Mouse (Mus musculus) layer of hippocampus, adult 8-10 months (tissue): Measurements from ENCODE around the gene Agbl3. TPM values are rescaled to one million over a fixed set of nuclear protein-coding genes. Genes with fewer than 3 reads are reported as not detected.
A peak's percentile ranks its signal among the peaks of the same experiment; 100 is the strongest.

ENCODE experiments used
- DNase-seq, 2 experiments: peaks; one replicate each; pipeline ENCODE4 v3.0.0; 2022; ENCODE audit warnings: low spot score in 2 of 2
- total RNA-seq, 4 experiments: library from RNA; stranded (reverse); gene quantifications; 2 replicates each; pipeline ENCODE4 v1.2.4; 2022

Agbl3 gene
- total RNA-seq, 4 experiments from 2014 or later = 13.7 to 14.7 (median 14.2) TPM

DNA sequence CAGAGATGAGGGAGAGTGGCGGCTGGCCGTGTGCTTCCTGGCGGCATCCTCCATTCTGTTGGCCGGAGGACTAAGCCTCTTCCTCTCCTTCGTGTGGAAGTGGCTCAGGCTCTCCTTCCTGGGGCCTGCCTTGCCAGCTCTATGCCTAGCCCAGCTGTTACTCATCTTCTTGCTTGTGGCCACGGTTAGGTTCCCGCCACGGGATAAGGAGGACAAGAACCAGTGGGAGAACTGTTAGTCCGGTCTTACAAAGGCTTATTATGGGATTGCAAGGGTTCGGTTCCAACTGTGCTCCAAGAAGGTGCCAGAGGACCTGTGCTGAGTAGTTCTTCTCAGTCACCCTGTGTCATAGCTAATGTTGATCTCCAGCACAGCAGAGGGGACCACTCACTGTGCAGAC lies 92.6 kb downstream of the Agbl3 start:
- no peak for DNase-seq

DNA sequence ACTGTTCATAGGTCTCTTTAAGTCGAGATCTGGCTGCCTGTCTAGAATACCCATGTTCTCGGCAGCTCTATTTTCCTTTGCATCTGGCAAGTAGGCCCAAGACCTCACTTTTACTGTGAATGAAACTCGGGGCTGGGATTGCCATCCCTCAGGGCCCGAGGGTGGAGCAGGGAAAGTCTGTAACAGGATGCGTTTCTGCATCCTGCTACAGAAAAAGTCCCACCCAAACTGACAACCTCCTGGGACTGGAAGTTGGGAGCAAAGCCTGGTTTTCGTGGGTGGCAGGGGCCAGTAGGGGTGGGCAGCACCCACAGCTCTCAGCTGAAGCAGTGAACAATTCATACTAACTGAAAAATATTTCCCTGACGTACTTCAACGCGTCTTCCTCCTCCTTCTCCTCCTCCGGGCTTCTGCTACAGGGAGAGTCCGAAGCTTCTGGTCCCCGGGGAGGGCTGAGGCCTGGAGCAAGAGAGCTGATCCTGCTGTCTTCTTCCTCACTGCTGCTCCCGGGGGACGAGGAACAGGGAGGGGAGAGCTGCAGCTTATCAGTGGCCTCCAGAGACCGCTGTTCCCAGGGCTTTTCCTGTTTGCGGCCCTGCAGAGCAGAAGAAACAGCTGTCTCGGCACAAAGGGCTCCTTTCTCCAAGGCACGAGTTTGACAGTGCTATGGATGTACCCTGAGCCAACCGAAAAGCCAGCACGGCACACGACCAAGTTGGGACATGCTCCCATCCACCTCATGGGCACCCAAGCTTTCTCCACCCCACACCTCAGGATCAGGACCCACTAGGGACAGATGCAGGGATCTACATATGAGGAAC lies 94.1 kb downstream of the Agbl3 start:
- DNase-seq = no peak

DNA sequence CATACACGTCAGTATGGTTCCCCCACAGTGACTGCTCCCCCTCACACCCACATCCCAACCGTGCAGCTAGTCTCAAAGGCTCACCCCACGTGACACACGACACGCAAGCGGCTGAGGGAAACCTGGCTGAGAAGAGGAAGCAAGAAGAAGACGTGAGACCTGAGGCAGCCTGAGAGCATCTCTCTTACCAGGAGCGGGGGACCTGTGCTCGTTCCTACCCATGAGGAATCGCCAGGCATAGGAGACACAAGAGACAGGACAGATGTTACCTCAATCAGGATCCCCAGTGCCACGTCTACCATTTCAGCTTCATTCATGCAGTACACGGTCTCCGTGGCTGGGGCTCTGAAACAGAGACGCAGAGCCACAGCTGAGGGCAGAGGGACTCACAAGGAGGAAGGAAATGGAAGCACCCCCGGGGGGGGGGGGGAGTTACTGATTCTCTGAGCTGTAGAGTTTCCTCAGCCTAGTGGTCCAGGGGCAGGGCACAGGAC lies 95.1 kb downstream of the Agbl3 start:
- no peak for DNase-seq

DNA sequence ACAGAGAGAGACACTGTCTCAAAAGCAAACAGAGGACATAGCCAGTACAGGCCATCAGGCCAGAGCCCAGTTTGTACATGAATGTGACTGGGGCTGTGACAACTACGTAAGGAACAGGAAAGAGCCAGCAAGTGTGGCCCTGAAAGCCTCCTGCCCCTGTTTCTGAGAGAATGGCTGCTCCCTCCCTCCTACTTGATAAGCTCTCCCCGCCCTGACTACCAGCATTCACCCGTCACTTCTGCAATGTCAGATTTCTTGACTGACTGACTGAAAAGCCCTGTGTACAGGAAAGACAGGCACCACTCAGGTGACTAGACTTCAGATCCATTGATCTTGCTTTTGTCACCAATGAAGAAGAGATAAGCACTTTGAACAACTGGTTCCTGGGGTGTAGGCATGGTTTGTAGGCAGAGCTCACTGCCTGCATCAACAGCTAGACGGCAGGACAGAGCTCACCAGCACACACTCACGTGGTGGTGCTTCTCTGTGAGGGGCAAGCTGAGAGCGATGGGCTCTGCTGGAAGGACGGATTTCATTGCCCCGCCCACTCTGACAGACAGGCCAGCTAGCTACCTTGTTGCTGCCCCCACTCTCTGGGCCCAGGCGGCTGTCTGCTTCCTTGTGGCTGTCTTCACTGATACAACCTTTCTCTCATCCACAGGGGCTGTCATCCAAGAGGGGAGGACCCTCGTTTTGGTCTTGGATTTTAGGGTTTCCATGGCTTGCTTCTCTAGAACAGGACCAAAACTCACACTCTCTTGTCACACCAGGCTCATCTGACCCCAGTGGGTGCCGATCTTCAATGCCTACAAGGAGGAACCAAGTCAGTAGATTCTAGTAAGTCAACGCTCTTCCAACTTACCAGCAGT lies 96.0 kb downstream of the Agbl3 start:
- DNase-seq = no peak

DNA sequence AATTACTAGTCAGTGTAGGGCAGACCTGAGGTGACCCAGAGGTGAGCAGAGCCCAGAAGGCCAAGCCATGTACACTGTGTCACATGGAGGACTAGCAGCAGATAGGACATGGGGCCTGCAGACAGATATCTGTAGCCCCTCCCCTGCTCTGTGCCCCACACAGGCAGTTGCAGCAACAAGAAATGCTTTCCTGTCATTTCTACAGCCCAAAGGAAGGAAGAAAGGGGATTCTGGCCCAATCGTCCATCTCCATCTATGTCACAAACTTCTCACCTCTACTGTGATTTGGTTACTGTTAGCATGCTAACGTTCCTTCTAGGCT lies 96.6 kb downstream of the Agbl3 start:
- no peak for DNase-seq

DNA sequence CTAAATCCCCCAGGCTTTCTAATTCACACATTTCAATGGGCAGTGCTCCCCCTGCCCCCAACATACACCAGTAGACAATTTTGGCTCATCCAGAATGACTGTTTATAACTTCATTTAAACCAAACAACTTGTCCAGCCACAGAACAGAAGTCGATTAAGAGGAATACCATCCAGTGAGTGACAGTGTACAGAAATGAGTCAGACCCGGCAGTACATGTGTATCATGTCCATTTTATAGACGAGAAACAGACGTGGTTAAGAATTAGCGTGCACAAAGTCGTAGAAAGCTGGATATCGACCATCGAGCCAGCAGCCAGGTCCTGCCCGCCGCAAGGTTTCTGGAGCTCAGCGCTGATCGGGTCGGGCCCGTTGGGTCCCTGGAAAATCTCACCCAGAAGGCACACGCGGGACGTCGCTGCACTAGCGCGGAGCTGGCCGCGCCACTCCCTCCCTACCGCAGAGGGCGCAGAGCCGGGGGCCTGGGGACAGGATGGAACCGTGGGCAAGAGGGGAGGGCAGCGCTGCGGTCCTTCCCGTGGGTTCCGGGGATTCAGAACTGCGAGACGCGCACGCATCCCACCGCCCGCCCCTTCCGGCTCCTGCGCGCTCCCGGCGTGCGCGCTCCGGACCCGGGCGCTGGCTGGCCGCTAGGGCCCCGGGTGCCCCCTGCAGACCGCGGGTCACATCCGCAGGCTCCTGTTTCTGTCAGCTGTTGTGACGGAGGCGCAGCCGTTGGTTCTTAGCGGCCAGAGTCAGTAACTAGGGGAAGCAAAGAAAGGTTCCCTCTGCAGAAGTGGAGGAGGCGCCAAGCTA lies 97.5 kb downstream of the Agbl3 start, which contains the start of gene Cyren:
TSS of gene Cyren (minus strand) at position 552 of the 813 bp plus-strand sequence.
- DNase-seq = peak; percentile 84 to 87

DNA sequence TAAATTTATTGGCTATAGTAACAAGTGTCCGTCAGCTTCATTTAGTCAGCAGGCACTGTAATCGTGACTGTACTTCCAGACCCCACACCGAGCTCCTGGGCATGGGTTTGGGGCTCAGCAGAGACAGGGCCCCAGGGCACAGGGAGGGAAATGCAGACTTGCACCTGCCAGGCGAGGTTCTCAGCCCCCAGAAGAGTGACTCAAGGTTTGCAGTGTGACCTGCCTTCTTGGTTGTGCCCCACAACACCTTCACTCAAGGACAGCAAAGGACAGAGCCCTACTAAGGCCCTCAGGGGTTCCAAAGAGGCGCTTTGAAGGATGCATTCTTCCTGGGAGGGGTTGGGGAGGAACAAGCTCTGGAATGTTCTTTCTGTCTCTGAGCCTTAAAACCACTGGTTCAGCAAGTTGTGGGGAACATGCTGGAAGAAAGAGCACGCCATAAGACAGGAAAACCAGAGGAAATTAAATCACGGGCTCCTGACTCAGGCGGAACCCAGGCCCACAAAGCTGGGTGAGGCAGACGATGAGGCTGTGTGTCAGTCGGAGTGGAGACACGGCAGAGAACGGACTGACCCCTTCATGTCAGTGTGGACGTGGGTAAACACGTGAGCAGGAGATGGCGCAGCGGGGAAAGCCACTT lies 99.0 kb downstream of the Agbl3 start:
- no peak for DNase-seq

DNA sequence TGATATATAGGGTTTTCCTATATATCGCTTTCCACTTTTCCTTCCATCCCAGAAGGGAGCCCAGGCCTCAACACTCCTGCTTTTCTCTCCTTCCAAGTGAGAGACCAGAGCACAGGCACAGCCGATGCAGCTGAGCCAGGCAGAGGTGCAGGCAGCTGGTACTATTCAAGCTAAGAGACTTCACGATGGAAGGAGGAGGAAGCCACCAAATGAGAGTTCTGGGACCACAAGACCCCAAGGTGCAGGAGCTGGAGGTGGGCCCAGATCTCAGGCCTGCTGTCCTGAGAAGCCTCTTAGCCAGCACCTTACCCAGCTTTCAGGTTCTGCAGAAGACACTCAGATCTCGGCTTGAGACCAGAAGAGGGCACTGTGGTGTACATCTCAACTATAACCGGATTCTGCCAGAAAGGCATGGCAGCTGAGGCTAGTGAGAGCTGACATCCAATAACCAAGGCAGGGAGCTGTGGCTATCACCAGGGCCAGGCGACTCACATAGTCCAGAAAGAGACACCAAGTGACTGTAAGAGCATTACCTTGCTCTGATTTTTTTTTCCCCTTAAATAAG lies 99.8 kb downstream of the Agbl3 start:
- peak in 1 of 2 experiments; percentile 66 for DNase-seq

DNA sequence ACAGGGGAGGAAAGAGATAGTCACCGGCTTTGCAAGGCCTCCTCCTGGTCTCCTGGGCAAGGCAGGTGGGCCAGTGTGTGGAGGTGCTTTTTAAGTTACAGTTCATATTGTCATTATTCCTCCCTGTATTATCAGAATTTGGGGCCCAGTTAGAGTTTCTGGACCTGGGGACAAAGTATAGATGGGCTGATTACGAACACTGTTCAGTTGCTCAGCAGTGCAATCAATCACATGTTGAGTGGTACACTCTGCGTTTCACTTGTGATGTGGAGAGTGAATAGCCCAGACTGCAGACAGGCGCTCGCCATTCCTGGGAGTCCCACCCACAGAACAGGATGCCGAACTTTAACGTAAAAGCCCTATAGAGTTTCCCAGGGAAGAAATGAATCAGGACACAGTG lies 104.5 kb downstream of the Agbl3 start:
- no peak for DNase-seq

DNA sequence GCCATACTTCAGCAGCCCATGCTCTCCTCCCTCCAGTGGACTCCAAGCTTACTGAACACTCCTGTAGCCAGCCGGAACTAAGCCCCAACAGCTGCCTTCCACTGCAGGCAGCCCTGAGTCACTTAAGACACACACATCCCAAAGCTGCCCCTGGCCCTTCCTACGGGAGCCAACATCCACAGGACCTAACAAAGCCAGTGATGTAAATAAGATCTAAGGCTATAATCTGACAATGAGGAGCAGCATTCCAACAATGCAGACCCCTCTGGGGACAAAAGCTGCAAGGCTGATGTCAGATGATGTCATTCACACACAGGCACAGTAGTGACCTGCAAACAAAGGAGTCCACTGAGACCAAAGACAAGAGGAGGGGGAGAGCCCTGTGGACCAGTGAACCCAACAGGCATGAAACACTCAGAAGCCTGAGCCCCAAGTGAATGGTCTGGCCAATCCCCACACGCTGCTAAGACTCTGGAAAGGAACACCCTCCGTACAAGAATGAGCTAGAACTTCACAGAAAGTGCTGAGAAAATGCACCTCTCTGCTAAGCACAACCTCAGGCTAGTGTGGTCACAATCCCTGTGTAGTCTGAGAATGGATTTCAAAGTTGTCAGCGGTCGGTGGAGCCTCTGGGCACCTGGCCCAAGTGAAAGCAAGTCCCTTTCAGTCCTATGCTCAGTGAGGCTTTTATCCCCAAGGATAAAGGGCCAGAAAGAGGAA lies 107.1 kb downstream of the Agbl3 start:
- DNase-seq = no peak

DNA sequence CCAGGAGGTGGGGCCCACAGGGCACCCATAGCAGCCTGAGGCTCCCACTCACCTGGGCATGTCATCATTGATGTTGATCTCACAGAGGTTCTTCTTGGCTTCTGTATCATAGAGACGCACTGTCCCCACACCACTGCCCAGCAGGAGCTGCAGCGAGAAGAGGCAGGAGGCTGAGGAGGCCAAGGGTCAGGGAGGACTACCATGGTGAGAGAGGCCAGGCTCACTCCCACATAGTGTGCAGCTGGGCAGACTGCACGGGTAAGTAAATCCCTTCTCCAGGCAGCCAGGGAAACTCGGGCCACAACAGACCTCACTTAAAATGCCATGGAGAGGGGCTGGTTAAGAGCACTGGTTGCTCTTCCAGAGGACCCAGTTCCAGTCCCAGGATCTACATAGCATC lies 109.0 kb downstream of the Agbl3 start:
- no peak for DNase-seq

DNA sequence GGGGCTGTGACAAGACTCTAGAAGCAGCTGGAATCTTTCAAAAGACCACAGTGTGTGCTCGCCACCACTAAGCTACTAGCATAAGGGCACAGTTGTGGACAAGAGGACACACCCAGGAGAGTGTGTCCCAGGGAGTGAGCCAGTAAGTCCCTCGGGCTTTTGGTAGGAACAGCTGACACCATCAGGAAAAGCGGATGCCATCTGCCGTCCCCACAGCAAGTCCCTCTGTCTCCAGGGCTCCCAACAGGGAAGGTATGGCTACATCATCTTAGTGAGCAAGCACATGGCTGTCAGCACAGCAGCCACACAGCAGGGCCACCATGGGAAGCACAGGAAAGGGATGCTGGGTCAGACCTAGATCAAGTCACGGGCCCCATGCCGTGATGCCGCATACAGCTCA lies 115.3 kb downstream of the Agbl3 start:
- no peak for DNase-seq

DNA sequence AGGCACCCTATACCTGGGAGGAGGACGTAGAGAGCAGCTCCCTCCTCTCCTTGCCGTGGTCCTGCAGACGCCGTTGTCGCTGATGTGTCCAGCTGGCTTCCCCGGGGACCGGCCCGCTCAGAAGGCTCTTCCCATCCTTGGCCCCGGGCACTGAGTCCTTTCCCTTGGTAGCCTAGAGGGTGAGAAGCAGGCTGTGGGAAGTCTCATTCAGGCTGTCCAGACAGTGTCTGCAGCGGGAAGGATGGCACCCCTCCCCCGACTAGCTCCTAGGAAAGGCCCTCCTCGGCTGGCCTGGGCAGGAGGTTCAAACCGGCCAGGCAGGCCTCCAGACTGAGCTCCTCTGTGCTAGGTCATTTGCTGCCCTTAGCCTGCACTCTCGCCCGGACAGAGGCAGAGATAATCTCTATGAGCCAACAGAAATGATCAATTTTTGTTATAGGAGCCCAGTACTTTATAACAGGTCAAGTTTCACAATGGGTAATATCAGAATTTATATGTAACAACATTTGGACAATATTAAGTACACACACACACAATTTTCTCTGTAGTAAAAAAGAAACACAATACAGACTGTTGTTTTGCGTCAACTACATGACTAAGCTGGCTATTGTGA lies 116.0 kb downstream of the Agbl3 start:
- DNase-seq = no peak

DNA sequence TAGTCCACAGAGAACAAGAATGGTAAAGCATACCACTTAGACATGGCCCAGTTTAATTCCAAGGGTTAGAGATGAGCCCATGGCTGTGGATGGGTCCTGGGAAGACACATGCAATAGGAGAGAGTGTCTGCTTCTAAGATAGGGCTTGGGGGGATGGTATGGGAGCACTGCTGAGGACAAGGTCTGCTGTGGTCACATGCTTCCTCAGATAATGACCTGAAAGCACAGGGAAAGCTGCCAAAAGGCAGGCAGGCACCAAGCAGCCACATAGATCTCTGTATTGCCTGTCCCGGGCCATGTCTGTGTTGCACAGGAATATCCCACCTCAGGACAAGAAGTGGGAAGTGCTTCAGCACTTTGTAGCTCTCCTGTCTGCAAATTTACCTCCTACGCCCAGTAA lies 118.9 kb downstream of the Agbl3 start:
- no peak for DNase-seq

DNA sequence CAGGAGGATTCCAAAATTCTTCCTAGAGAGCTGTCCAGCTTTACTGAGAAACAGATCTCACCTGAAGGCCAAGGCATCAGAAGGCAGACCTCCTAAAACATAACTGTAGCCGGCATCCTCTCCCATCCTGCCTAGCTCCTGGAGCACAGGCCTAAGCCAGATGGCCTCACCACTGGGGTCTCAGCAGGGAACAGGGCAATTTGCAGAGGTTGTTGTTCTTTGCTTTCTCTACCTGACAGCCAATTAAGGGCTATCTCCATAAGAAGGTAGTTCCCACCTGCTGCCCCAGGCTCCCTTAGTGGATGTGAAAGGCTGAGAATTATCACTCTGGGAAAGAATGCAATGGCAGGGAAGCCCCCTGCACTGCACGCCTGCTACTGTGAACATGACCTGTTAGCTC lies 120.8 kb downstream of the Agbl3 start:
- no peak for DNase-seq

DNA sequence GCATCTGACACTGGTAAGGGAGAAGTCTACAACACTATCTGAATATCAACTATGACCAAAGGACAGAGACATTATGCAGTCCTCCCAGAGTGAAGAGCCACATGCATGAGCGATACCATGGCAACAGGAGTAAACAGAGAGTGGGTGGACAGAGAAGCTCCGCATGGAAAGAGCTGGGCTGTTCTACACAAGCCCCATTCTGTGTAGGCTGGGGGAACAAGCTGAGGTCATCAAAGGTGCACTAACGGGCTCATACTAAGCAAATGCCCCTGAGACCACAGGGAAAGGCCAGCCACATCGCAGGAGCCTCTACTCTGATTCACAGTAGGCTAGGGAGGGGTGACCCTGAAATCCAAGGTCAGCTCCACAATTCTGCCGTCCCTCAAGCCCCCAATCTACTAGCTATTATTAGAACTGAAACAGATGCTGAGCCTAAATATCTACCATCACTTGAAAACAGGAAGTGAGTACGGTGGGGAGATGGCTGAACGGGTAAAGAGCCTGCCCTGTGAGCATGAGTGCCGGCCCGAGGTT lies 121.7 kb downstream of the Agbl3 start:
- no peak for DNase-seq

DNA sequence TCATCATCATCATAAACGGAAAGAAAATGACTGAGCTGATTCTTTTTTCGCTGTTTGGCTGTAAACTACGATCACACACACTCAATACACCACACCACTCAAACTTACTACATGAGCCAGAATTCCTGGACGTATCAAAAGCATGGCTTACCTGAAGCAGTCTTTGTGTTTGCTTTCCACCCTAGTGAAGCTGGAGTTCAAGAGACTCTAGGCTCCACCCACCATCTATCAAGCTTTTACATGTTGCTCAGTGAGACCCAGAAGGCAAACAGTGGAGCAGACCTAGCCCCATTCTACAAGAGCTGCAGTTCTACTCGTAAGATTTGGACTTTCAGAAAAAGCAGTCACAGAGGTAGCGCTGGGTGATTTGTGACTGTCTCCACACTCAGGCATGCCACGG lies 122.3 kb downstream of the Agbl3 start:
- no peak for DNase-seq

DNA sequence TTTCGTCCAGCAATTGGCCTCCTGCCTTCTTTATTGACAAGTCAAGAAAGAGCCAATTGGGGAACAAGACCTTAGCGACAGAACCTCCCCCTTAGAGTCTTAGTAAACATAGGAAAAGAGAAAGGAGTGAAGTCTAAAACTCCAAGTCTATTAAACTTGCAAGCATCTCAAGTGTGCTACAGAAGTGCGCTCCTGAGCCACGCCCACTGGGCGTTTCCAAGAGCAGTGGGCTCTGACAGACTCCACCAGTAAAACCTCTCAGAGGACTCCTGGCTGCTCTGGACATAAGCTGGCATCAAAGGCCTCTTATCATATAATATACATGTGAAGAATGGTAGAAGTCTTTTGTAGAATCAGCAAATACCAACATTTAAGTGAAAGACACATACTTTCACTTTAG lies 123.2 kb downstream of the Agbl3 start:
- no peak for DNase-seq

DNA sequence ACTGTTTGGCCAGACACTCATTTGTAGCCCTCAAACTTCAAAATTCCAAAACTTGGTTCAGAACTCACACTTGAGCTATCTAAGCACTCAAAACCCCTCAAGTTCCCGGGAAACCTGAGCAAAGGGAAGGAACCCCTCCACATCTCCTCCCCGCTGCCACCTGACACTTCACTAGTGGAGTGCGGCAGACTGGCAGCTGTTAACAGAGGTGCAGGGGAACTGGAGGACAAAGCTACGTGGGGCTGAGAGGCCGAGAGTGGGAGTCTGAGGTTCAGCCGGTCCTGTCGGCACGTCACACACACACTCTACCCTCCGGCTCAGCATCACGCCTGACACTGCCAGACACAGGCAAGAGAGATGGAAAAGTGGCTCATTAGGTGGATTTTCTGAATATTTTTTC lies 123.6 kb downstream of the Agbl3 start:
- no peak for DNase-seq
